31 mouse cellular contexts compared by ENCODE assay signal in genomic region chr13:42720648-42721047, GRCm38 (mm10). TPM values are rescaled to one million over a fixed set of nuclear protein-coding genes. Genes with fewer than 3 reads are reported as not detected.
DNase-seq lines count a peak whose midpoint lies in the region; ATAC-seq lines count a peak whose summit lies in the region.
"Had no signal": no experiment of that assay in that cellular context is flagged by ENCODE, and none has a peak within 500 bp of the region (broad histone marks: within the 10 kb centered on the region; RNA-seq: fewer than 3 reads in every experiment).

No protein-coding gene starts in this region.

- ATAC-seq in lung, embryonic 15.5 days (ENCODE audit: borderline replicate concordance, extremely low read depth, low FRiP score, low TSS enrichment), result no peak
- no peak for ATAC-seq in midbrain, embryonic 13.5 days
- ATAC-seq: forebrain, embryonic 13.5 days; intestine, postnatal 0 days; Patski had no signal

- peak overlapping the region; percentile 3; the same call in 1 of the 2 replicates for H3K27ac ChIP-seq in lung, embryonic 15.5 days
- H3K27ac ChIP-seq in midbrain, embryonic 13.5 days, result no peak overlapping the region
- H3K27ac ChIP-seq: forebrain, embryonic 13.5 days; hindbrain, embryonic 13.5 days; layer of hippocampus, adult 2 months; left cerebral cortex, adult 2 months; limb, embryonic 13.5 days; neural tube, embryonic 12.5 days had no signal

- no peak overlapping the region for H3K4me2 ChIP-seq in lung, embryonic 15.5 days
- no peak overlapping the region for H3K4me2 ChIP-seq in midbrain, embryonic 13.5 days (replicated peaks)
- H3K4me2 ChIP-seq: forebrain, embryonic 13.5 days; heart, embryonic 11.5 days; hindbrain, embryonic 13.5 days; limb, embryonic 13.5 days; liver, embryonic 11.5 days; midbrain, embryonic 11.5 days; neural tube, embryonic 12.5 days had no signal

- no peak overlapping the region for H3K9ac ChIP-seq in lung, embryonic 15.5 days
- no peak overlapping the region for H3K9ac ChIP-seq in midbrain, embryonic 13.5 days (replicated peaks)
- H3K9ac ChIP-seq: forebrain, embryonic 13.5 days; hindbrain, embryonic 13.5 days; limb, embryonic 13.5 days; neural tube, embryonic 12.5 days had no signal

- DNase-seq in embryo, embryonic 10 days (ENCODE audit: low spot score), result peak; percentile 18
- no peak for DNase-seq in embryo, embryonic 9.5 days (ENCODE audit: extremely low spot score)
- no peak for DNase-seq in lung, postnatal 10 days
- peak; percentile 7 for DNase-seq in embryo, embryonic 11.5 days (ENCODE audit: low read depth, low spot score)
- peak; percentile 27 for DNase-seq in kidney, postnatal 14 days
- DNase-seq in right cerebral cortex, postnatal 14 days, result no peak
- DNase-seq: adrenal gland, postnatal 10 days; cerebellum, adult 9-10 months; cerebellum, postnatal 36 days; gastrocnemius, postnatal 25 days; heart, adult 18-20 months; heart, postnatal 36 days; lung, postnatal 14 days; spleen, adult 18-20 months; thymus, adult 18-20 months; thymus, postnatal 25 days had no signal

- peaks cover 3% of the 10 kb centered on the region; the same call in 1 of the 2 replicates for H3K4me1 ChIP-seq in lung, embryonic 15.5 days
- peaks cover 11% of the 10 kb centered on the region for H3K4me1 ChIP-seq in midbrain, embryonic 13.5 days (replicated peaks)

- H3K4me3 ChIP-seq in lung, embryonic 15.5 days, result no peak overlapping the region
- H3K4me3 ChIP-seq in midbrain, embryonic 13.5 days (replicated peaks), result no peak overlapping the region
- H3K4me3 ChIP-seq: forebrain, embryonic 13.5 days; hindbrain, embryonic 13.5 days; layer of hippocampus, adult 2 months; left cerebral cortex, adult 2 months; limb, embryonic 13.5 days; myocyte; neural tube, embryonic 12.5 days had no signal

- no peaks in the 10 kb centered on the region for H3K36me3 ChIP-seq in lung, embryonic 15.5 days
- H3K36me3 ChIP-seq in midbrain, embryonic 13.5 days, result no peaks in the 10 kb centered on the region
- H3K36me3 ChIP-seq: G1E; hindbrain, embryonic 13.5 days; limb, embryonic 13.5 days; neural tube, embryonic 12.5 days had no signal

- 11% methylated on average over 1 of the region's 1 CpGs for WGBS in lung, embryonic 15.5 days
- WGBS in midbrain, embryonic 13.5 days, result 14% methylated on average over 1 of the region's 1 CpGs

- H3K9me3 ChIP-seq in lung, embryonic 15.5 days, result no peaks in the 10 kb centered on the region
- no peaks in the 10 kb centered on the region for H3K9me3 ChIP-seq in midbrain, embryonic 13.5 days
- H3K9me3 ChIP-seq: forebrain, embryonic 13.5 days; hindbrain, embryonic 13.5 days; limb, embryonic 13.5 days; neural tube, embryonic 12.5 days had no signal

- H3K27me3 ChIP-seq in lung, embryonic 15.5 days, result no peaks in the 10 kb centered on the region
- no peaks in the 10 kb centered on the region for H3K27me3 ChIP-seq in midbrain, embryonic 13.5 days
- H3K27me3 ChIP-seq: forebrain, embryonic 13.5 days; hindbrain, embryonic 13.5 days; neural tube, embryonic 12.5 days; Patski had no signal

RNA-seq across cellular contexts. Expression of gene Phactr1, which starts 40.2 kb away (rescaled TPM):
- 6.1 and 6.4 TPM in 2 replicates for polyA plus RNA-seq in lung, embryonic 15.5 days (2015; fragmentation: Nextera tagmentation; extraction: Ambion mirVana)
- polyA plus RNA-seq in midbrain, embryonic 13.5 days (2015; fragmentation: Nextera tagmentation; extraction: Ambion mirVana), result 41.5 and 45.1 TPM in 2 replicates
- polyA plus RNA-seq: G1E, myocyte had no signal

Comparison
In these comparisons a context has a peak if more than half of its experiments do, and no peak if none do; other contexts are left out.
1. DNase-seq: peak in embryo, embryonic 10 days (single experiment), embryo, embryonic 11.5 days (single experiment) and kidney, postnatal 14 days (single experiment); none in embryo, embryonic 9.5 days (single experiment), lung, postnatal 10 days (single experiment) and right cerebral cortex, postnatal 14 days (single experiment).